Mouse (Mus musculus) stomach, postnatal 0 days (tissue): ENCODE measurements at regions not wholly inside any gene's neighbourhood (a gene's known extent, or its start where the extent isn't known, plus 50 kb on each side); places are given as distances from the start of the nearest gene placed in this dataset.

Experiments
- CTCF ChIP-seq: IDR thresholded peaks from 2 replicates; pipeline ENCODE4 v1.5.1; 2016; ENCODE audit warnings: antibody characterized with exemption, low read depth, mild to moderate bottlenecking, moderate library complexity
- EP300 ChIP-seq: optimal IDR thresholded peaks from 2 replicates; pipeline ENCODE3; 2016; ENCODE audit warnings: antibody characterized with exemption

- TF ChIP-seq EP300: no peak
- no peak for TF ChIP-seq CTCF
These were observed 106.2 kb upstream of the Vav3 start for GRCm38 (mm10) chr3:109234275-109234674.
